Mouse (Mus musculus): ENCODE measurements at regions not wholly inside any gene's neighbourhood (a gene's known extent, or its start where the extent isn't known, plus 50 kb on each side); places are given as distances from the start of the nearest gene placed in this dataset.
A peak's percentile ranks its signal among the peaks of the same experiment; 100 is the strongest.

DNA sequence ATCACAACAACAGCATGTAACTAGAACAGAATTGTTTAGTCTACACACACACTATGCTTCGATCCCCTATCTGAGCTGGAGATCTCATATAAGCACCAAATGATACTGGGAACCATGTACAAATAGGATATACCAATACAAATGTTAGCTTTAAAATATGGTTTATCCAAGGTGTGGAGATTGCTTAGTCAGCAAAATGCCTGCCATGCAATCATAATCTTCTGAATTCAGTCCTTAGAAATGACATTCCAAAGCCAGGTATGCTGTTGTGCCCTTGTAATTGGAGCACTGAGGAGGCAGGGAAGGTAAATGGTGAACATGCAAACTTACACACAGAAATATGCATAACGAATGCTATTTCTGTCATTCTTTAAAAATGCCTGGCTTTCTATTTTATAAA lies 54.0 kb upstream of the Thsd7b start:
- DNase-seq: no peak

DNA sequence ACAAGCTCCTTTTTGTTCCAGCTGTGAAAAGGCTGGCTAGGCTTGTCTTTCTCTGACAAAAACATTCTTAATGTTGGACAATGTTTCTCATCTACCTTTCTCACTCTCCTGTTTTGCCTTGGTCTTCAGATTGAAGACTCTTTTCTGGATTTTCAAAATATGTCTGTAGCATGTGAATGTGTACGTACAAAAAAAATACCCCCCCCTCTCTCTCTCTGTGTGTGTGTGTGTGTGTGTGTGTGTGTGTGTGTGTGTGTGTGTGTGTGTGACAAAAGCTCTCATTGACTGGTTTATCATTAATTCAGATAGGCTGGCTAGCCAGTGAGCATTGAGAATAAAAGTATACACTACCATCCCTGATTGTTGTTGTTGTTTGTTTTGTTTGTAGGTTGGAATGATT lies 64.3 kb upstream of the Thsd7b start:
- no peak for DNase-seq

DNA sequence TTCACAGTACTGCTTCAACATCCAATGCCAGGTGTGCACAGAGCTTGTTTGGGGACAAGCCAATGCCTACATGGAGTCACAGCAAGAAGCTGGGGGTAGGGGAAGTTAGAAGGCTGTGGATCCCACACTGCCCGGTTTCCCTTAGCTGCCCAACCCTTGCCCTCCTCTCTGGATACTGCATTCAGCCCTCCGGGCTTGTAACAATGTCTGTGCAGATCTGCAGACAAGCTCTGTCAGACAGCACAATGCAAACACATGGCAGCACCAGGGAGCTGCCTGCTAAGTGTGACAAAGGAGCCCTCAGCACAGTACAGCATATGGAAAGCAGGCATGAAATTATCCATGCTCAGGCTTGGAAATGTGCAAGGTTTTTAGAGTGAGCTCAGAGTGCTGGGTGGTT lies 64.7 kb upstream of the Thsd7b start:
- DNase-seq: no peak

DNA sequence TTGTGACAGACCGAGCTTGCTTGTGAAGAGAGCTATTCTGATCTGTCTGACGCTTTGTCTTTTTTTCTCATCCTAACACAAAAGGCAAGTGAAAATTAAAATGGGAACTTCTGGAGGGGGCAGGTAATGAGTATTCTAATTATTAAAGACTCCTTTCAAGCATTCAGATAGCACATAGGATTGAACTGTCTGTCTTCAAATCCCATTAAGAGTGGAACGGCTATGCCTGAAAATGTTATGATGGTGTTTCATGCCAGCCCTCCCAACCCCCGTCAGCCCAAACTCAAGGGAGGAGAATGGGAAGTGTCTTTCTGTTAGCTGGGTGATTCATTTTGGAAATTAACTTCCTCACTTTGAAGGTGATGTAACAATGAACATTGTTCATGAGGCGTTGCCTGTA lies 65.4 kb upstream of the Thsd7b start:
- no peak for DNase-seq

DNA sequence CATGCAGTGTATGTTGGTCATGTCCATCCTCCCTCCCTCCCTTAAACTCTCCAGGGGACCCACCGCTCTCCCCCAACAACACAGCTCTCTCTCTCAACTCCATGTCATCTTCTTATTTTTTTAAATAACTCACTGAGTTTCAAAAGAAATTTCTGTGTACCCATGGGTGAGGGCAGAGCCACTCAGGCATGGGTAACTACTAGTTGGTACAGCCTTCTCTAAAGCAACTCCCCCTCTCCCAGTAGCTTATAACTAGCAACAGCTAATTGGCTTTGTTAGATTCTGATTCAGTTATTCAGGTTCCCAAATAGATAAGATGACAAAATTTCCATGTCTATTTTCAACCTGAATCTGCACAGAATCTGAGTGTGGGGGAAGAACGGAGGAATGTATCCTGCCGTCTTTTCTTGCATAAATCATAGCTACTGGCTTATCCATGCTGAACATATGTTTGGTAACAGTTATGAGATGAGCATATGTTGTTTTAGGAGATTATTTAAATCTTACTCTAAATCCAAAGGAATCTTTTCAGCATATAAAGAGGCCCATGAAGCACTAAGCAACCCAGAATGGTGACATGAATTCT lies 92.8 kb upstream of the Thsd7b start:
- DNase-seq: no peak

DNA sequence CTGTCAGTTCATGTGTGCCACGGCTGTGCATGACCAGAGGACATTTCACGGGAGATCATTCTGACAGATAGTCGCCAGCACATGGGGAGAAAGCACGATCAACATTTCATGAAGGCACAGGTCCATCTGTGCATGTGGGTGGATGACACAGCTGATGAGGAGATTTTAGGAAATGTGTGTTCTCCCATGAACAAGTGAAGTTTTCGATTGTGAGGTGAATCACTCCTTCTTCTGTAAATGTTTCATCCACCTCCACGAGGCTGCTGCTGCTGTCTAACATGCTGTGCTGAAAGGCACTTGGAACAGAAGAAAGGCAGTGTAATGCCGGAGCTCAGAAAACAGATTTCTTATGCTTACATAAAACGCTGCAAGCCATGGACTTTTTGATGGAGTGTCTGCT lies 103.2 kb upstream of the Thsd7b start:
- no peak for DNase-seq

DNA sequence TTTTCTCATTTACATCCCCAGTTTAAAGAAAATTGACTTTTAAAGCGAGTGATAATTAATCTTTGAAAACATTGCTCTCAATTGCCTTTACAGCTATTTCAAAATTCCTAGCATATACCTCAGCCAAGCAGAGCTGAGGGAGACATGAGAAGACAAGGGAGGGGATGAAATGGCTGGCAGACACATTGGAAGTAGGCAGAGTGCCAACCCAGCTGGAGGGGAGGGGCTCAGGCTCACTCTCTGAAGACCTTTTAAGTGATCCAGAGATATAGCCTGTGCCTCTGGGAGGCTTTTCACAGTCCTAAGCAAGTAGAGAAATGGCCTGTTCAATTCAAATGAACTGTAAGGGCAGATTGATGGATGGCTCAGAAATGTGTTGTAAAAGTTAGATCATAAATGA lies 122.5 kb upstream of the Thsd7b start:
- DNase-seq: no peak

DNA sequence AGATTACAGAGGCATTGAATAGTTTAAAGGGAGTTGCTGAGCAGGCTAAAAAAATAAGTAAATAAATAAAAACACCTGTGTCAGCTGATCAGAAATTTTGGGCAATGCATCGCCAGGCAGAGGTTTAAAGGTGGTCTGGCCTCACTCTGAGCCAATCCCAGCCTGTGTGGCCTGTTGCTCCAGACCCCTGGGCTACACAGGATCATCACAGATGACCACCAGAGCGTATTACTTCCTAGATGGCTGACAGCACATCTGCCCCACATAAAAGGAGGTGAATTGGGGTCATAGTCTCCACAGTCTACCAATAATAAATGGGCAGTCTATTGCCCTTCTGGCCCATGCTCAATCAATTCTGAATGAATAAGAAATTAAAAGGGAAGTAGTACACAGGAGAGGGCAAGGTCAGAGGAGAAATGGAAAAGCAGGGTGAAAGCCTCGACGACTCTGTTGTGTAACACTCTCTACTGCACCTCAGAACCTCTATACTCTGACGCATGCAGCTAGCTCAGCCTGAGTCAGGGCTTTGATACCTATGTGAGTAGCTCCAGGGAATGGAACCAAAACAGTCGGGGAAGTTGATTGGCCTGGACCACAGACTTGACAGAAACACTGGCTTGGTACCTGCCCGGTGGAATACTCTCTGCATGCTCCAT lies 124.2 kb upstream of the Thsd7b start:
- DNase-seq: no peak

DNA sequence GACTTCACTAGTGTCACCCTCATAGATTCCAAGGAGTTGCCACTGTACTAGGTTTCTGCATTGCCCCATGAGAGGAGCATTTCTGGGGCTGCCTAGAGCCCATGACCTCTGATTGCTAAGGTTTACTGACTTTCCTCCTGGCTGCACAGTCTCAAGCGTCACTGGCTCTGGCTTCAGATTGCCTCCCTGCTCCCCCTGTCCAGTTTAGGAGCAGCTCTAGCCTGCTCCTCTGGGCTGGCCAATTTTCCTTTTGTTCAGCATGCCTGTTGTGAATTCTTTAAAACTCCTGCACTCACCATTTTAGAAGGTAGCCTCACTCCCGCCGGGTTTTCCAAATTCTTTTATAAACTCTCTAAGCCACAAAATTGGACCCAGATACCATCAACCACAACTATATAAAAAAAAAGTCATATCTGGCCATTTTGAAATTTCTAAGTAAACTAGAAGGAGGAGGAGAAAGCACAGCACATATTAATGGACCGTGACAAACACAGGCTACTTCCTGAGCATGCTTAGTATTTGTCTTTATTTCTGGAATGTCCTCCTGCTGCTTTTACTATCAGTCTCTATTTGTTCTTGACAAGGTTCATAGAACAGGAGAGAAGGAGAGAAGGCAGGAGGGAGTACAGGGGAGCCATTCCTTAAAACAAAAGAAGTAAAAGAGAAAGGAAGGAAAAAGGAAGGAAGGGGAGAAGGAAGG lies 126.6 kb upstream of the Thsd7b start:
- no peak for DNase-seq

DNA sequence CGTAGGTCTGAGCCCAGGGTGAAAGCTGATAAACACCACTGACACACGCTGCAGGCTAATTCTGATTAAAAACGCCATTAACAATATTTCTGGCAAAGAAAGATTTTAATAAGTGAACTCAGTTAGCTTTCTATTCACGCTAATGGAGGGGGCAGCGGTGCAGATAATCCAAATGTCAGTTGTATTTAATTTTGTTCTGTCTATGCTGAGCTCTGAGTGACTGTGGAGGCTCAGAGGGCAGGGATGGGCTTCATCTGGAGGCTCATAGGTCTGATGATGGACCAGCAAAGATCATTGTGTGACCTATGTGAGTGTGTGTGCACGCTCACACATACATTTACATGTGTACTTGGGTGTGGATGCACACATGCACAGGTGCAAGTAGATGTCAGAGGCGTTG lies 134.3 kb upstream of the Thsd7b start:
- no peak for DNase-seq

DNA sequence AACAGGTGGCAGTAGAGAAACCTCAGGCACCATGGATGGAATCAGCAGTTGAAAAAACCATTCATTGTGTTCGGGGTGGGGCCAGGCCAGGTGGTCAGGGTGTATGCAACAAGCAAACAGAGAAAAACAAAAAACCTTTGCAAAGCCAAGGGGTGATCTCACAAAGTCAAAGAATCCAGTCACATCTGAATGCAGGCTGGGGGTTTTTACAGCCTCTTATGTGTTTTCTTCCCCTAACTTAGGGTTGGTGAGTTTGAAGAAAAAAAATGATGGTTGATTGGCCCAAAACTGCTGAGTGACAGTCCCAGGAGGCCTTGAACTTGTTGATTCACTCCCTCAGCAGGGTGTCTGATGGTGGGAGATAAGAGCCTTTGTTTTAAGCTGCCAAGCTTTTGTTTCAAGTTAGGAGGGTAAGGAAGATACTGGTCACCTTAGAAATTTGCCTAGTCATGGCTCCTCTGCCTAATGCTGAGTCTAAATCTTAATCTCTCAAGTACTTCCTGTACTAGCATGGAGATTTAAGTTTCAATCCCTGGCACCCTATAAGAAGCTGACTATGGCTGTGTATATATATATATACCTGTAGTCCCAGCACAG lies 166.0 kb upstream of the Thsd7b start:
- no peak for DNase-seq

DNA sequence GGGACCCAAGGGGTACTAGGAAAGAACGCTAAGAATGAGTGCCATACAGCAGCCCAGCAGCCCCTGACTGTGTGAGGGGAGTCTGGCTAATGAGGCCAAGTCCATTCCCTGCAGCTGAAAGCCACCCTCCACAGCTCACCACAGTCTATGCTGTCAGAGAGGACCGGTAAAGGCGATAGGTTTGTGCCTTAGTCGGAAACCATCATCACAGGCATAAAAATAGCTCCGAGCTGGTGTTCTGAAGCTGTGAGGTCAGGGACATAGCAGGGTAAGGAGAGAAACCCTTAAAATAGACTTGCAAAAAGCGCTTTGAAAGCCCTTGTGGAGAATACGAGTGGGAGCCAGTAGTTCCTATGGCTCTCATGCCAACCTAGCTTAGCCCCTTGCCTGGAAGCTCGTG lies 172.1 kb upstream of the Thsd7b start:
- DNase-seq: no peak

DNA sequence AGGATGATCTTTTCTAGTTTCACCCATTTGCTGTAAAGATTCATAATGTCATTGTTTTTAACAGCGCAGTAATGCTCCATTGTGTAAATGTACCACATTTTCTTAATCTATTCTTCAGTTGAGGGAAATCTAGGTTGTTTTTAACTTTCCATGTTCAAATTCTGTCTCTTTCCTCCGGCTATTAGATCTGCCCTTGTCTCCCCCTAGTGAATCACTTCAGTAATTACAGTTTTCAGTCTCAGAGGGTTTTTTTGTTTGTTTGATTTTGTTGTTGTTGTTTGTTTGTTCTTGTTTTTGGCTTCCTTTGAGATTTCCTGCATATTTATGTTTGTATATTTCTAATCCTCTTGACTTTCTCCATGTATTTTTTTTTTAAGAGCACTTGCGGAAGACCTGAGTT lies 194.8 kb upstream of the Thsd7b start:
- no peak for DNase-seq

DNA sequence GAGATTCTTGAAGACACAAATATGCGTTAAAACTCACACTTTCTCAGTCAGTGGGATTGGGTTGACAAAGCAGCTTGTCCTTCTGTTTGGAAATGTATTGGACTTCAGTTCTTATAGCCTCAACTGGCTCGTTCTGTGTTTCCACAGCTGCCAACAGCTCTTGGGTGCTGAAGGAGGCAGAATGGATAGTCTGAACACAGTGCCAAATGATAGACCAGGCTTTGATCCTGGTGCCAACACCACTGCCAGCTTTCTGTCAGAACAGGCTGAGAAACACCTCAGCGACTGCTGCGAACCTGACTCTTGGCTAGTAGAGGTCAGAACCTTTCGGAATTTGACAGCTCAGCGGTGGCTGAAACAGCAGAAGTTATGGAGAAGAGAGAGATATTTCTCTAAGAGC lies 215.9 kb upstream of the Thsd7b start:
- DNase-seq: no peak

DNA sequence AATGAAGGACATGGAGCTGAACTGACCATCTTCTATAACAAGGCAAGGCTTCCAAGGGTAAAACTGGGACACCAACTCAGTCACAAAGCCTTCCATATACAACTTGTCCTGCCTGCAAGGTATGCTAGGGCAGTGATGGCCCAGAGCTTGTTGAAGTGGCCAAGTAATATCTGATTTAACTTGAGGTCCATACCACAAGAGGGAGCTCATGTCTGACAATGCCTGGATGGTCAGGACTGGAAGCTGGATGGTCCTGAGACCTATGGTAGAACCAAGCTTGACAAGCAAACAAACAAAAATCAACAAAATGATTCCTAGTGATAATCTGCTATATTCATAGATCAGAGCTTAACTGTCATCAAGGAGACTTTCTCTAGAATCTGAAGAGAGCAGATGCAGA lies 217.8 kb upstream of the Thsd7b start:
- no peak for DNase-seq

DNA sequence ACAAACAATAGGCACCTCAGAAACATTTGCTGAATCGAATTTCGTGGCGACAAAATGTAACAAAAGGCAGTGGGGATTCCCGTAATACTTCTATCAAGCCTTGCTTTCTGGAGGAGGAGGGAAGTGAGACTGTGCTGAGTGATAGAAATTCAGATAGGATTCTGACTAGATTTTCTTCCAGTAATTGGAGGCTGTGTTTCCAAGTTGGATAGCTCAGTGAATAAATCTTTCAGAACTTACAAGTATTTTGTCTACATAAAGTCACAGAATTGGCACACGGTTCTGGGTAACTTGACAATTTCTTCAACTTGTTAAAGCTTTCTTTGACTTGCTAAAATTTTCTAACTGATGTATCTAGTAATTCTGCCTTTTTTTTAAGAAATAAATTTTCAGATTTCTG lies 239.4 kb upstream of the Thsd7b start:
- DNase-seq: no peak

DNA sequence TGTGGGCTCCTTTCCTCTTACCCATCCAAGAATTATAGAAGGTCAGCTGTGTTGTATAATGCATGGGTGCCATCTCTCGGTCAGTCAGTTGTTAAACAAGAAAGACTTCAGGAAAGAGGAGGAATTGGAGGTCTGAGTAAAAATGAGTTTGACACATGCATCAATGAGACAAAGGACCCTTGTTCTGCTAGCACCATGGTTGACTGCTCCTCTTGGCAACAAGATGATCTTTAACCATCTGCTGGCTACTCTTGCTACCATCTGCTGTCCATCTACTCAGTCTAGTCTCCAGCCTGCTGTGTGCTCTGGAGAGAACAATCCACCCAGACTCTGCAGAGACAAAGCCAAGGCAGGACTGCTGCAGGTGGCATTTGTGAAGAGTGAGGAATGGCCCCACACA lies 267.2 kb upstream of the Thsd7b start:
- DNase-seq: no peak

DNA sequence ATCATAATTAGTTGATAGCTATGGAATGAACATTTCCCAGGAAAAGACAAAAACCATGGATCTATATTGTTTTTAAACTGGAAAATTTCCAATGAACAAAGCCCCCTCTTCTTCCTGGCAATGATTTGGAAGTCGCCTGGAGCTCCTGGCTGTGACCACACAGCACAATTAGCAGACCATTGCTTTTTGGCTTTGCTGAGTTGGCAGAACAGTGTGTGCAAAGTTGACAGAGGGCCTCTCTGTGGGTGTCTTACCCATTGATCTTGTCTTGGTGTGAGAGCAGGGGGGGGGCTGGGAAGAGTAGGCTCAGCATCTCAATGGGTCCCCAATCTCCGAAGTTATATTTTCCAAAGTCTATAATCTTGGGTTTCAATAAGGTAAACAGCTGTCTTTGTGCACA lies 270.8 kb upstream of the Thsd7b start:
- no peak for DNase-seq

DNA sequence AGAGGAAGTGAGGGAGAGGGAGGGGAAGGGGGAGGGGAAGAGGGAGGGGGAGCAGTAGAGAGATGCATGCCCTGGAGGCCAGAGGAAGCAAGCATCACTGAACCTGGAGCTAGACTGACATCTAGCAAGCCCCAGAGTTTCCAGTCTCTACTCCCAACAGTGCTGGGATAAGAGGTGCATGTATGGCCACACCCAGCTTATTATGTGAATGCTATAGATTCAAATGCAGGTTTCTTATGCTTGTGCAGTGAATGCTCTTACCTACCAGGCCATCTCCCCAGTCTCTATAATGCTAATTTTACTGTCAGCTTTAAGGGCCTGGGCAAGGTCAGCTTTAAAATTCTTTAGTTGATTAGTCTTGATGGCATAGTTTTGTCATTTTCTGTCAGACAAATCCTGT lies 271.3 kb upstream of the Thsd7b start:
- DNase-seq: no peak

DNA sequence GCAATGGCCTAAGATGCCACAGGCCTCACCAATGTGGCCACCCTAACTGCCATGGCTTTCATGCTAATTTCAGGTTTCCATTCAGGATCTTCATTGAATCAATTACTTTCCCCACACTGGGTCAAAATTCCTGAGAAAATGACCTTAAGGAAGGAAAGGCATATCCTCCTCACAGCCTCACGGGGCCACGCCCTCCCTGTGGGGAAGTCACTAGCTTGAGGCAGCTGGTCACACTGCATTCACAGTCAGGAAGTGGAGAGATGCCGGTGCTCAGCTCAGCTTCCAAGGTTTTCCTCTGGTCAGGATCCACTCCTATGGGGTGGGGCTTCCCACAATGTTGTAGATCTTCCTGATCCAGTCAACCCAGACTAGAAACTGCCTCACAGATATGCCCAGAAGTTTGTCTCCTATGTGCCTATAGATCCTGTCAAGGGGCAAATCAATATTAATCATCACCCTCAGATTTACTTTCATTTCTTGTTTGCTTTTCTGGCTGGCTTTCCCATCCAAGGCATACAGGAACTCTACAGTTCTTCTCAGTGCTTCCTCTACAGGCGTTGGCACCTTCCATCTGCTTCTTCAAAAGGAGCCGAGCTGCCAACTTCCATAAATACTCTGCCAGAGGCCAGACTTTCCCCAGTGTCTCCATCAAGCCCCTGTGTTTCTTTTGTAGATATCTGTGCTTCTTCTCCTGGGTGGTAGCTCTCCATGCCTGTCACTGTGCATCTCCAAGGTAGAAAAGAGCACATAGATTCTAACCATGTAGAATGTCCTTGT lies 273.2 kb upstream of the Thsd7b start:
- DNase-seq: no peak

DNA sequence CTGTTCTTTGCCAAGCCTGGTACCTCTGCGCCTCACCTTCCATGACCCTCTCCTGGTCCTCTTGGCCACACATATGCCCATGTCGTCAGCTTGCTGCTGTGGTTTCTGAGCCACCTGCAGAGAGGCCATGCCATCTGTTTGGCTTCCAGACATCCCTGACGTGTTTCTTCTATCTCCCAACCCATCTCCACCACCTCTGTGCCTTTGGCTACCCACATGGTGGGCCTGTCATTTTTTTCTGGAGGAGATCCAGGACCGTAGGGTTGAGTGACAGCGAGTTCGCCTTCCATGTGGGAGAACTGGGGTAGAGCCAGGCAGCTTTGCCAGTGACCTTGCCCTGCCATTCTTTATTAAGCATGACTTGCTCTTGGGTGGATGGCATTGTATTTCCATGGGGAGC lies 278.4 kb upstream of the Thsd7b start:
- peak in 1 of 2 experiments; percentile 6 for DNase-seq

DNA sequence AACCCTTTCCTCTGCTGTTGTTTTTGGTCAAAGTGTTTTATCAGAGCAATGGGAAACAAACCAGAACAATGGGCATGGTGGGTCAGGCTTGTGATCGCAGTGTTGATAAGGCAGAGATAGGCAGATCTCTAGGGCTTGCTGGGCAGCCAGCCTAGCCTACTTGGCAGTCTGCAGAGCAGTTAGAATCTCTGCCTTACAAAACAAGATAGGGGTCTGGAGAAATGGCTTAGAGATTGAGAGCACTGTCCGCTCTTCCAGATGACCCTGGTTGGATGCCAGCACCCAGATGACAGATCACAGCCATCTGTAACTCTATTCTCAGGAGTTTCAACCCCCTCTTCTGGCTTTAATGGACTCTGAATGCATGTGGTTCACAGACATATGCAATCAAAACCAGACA lies 289.7 kb upstream of the Thsd7b start:
- no peak for DNase-seq

DNA sequence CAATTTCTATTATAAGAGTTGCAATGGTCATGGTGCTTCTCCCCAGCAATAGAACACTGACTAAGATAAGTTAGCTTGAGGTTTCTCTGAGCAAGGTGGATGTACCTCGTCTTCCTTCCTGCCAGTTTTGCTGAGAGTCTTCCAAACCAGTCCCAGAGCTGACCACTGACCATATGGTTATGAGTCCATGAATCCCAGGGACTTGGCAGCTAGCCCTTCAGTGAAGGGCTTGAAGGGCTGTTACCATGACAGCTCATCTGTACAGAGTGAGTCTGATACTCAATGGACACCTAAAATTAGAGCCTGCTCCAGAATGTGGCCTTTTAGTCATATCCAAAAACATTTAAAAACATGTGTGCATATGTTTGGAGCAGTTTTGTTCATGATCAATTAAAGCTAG lies 297.5 kb upstream of the Thsd7b start:
- DNase-seq: peak; percentile 8 to 29

DNA sequence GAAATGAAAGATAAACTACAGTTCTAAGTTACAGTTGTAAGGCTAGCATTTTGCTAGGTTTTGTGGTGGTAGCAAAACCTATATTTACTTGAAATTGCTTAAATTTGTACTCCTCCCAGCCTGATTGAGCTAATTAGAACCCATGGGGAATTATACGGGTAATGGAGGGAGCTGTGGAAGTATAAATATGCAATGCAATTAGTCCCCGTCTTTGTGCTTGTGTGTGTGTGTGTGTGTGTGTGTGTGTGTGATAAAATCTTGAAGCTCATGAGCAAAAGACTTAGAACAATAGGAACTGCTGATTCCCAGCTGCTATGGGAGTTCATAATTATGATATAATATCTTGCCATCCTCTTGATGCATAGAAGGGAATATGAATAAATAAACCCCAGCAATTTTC lies 321.7 kb upstream of the Thsd7b start:
- no peak for DNase-seq
